Mouse (Mus musculus): ENCODE data around the gene Gm20388. TPM values are rescaled to one million over a fixed set of nuclear protein-coding genes. Genes with fewer than 3 reads are reported as not detected.

Gene Gm20388
- total RNA-seq, 2 experiments from 2014 or later, result not detected

- DNase-seq (ENCODE audit: low spot score in 2 of 2), result no peak
Observed at GRCm38 (mm10) chr8:124392271-124393012, 4481.8 kb downstream of the Gm20388 start.

GRCm38 (mm10) chr8:124393013-124393412, 4482.4 kb downstream of the Gm20388 start:
- DNase-seq (ENCODE audit: low spot score in 2 of 2), result no peak

GRCm38 (mm10) chr8:124393927-124394326, 4483.3 kb downstream of the Gm20388 start:
- no peak for DNase-seq (ENCODE audit: low spot score in 2 of 2)

- no peak for DNase-seq (ENCODE audit: low spot score in 2 of 2)
Observed at GRCm38 (mm10) chr8:124394951-124395350, 4484.3 kb downstream of the Gm20388 start.

Small RNA genes within 50 kb of the gene (microRNA-seq; reads per million reads assigned to microRNA genes)
- gene Gm22715 (0 reads per million in 2 experiments), gene Gm24366 (0 reads per million in 2 experiments), gene Gm27530 (0 reads per million in 2 experiments), gene Mir1967 (0 reads per million in 2 experiments), gene Mir6396 (0 reads per million in 2 experiments), gene Mir7079 (1.1 to 2.8 reads per million in 2 experiments), gene Mir7080 (372 to 377 reads per million in 2 experiments), gene Mir7237 (0.23 to 1.1 reads per million in 2 experiments), gene Mir7687 (4.1 to 7.1 reads per million in 2 experiments)

Other genes starting within 250 kb of the Gm20388 start
- gene Wfdc1, start 244.5 kb upstream of the Gm20388 start, total RNA-seq (2021), result 1 to 10 TPM; 6.9 to 8.2 TPM
- gene Atp2c2, start 210.8 kb upstream of the Gm20388 start, total RNA-seq (2021), result 1 to 10 TPM; 1.7 to 2.9 TPM
- 10 to 100 TPM; 16.2 to 19.5 TPM for gene Tldc1, start 132.4 kb upstream of the Gm20388 start, total RNA-seq (2021)
- gene Cotl1, start 70.3 kb upstream of the Gm20388 start, total RNA-seq (2021), result 100 to 1,000 TPM; 103 to 114 TPM
- 1 to 10 TPM; 8.2 to 8.4 TPM for gene Klhl36, start 48.6 kb upstream of the Gm20388 start, total RNA-seq (2021)
- gene Usp10, start 481 bp upstream of the Gm20388 start, total RNA-seq (2021), result 10 to 100 TPM; 86.7 to 93.0 TPM
- 1 to 10 TPM; 1.6 to 2.1 TPM for gene Crispld2, start 81.6 kb downstream of the Gm20388 start, total RNA-seq (2021)
- 10 to 100 TPM; 39.1 to 42.1 TPM for gene Zdhhc7, start 190.6 kb downstream of the Gm20388 start, total RNA-seq (2021)
- 100 to 1,000 TPM; 108 to 110 TPM for gene 6430548M08Rik, start 203.3 kb downstream of the Gm20388 start, total RNA-seq (2021)